Mouse (Mus musculus) embryonic fibroblast, embryonic 13.5 days (primary cell): ENCODE measurements around the gene Macrod1.

Source experiments
- CTCF ChIP-seq: IDR thresholded peaks from 2 replicates; pipeline ENCODE4 v1.5.1; 2011; ENCODE audit warnings: mild to moderate bottlenecking, control low read depth, low read length, moderate library complexity, borderline replicate concordance; ENCODE audit not compliant: insufficient read depth
- POLR2A ChIP-seq: IDR thresholded peaks from 2 replicates; pipeline ENCODE4 v1.6.1; 2011; ENCODE audit warnings: low read depth, mild to moderate bottlenecking, control low read depth, low read length, moderate library complexity

DNA sequence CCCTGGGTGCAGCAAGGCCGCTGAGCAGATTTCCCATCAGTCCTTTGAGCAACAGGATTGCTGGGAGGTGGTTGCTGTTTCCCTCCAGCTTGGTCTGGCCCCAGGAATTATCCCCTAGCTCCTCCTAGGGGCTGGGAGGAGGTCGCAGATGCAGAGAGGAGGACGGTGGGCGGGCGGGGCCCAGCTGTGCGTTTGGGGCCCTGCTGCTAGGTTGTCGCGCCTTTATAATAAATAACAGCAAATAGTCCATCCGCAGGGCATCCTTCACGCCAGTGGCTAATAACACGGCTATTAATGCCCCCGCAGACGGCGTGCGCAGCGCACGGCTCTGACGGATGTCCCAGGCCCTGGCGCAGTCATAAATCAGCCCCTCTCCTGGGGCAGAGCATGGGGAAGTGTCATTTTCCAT lies 47.4 kb downstream of the Macrod1 start:
- TF ChIP-seq CTCF (no peak), POLR2A (no peak)
